Mouse (Mus musculus) adrenal gland (tissue): ENCODE results near the gene Nhej1.

Experiments used
- intact Hi-C: fragments of 180-260 bp; cut with DNase I; formaldehyde crosslinking; loops from one replicate; pipeline ENCODE4 v1.15.1; 2025

Gene Nhej1

GRCm38 (mm10) chr1:75128641-75129040, 3.6 kb upstream of the Nhej1 start:
- intact Hi-C loops = no loop called here

- intact Hi-C loops = no loop called here
Measured at GRCm38 (mm10) chr1:75125418-75125817, 418 bp upstream of the Nhej1 start.

- intact Hi-C loops = no loop called here
Measured at GRCm38 (mm10) chr1:75122211-75122610, 2.8 kb downstream of the Nhej1 start.

GRCm38 (mm10) chr1:75052091-75052490, 72.9 kb downstream of the Nhej1 start:
- intact Hi-C loops = no loop called here

GRCm38 (mm10) chr1:75051428-75051827, 73.6 kb downstream of the Nhej1 start:
- intact Hi-C loops = no loop called here

GRCm38 (mm10) chr1:75048571-75048970, 76.4 kb downstream of the Nhej1 start:
- intact Hi-C loops = no loop called here

GRCm38 (mm10) chr1:75048041-75048440, 77.0 kb downstream of the Nhej1 start:
- intact Hi-C loops = no loop called here

GRCm38 (mm10) chr1:75040429-75040828, 84.6 kb downstream of the Nhej1 start:
- intact Hi-C loops = no loop called here

GRCm38 (mm10) chr1:75032041-75032440, 93.0 kb downstream of the Nhej1 start:
- intact Hi-C loops = no loop called here

- intact Hi-C loops = no loop called here
Measured at GRCm38 (mm10) chr1:75027061-75027779, 97.8 kb downstream of the Nhej1 start.

- intact Hi-C loops = no loop called here
Measured at GRCm38 (mm10) chr1:75024419-75025199, 100.4 kb downstream of the Nhej1 start.

- intact Hi-C loops = no loop called here
Measured at GRCm38 (mm10) chr1:75022216-75022615, 102.8 kb downstream of the Nhej1 start.

- intact Hi-C loops = loop anchor here (2.0 to 5.0 kb wide), 3 partner anchors 52 to 90 kb away; no protein-coding TSS in a partner anchor
Measured at GRCm38 (mm10) chr1:75016846-75017245, 108.2 kb downstream of the Nhej1 start.

GRCm38 (mm10) chr1:75015551-75016265, 109.3 kb downstream of the Nhej1 start:
- intact Hi-C loops = loop anchor here (2.0 to 5.0 kb wide), 3 partner anchors 51 to 88 kb away; no protein-coding TSS in a partner anchor

- intact Hi-C loops = no loop called here
Measured at GRCm38 (mm10) chr1:75014210-75014845, 110.7 kb downstream of the Nhej1 start.

- intact Hi-C loops = no loop called here
Measured at GRCm38 (mm10) chr1:75010817-75011216, 114.2 kb downstream of the Nhej1 start.

- intact Hi-C loops = no loop called here
Measured at GRCm38 (mm10) chr1:75010203-75010602, 114.8 kb downstream of the Nhej1 start.

GRCm38 (mm10) chr1:75006016-75006415, 119.0 kb downstream of the Nhej1 start:
- intact Hi-C loops = no loop called here

GRCm38 (mm10) chr1:75001183-75001582, 123.8 kb downstream of the Nhej1 start:
- intact Hi-C loops = loop anchor here (5.0 kb wide), 1 partner anchor 39 kb away; no protein-coding TSS in a partner anchor

GRCm38 (mm10) chr1:75000496-75000895, 124.5 kb downstream of the Nhej1 start:
- intact Hi-C loops = loop anchor here (5.0 kb wide), 1 partner anchor 38 kb away; no protein-coding TSS in a partner anchor

- intact Hi-C loops = no loop called here
Measured at GRCm38 (mm10) chr1:74999173-74999572, 125.8 kb downstream of the Nhej1 start.
